Mouse (Mus musculus): Measurements from ENCODE around the gene Adra1d. TPM values are rescaled to one million over a fixed set of nuclear protein-coding genes. Genes with fewer than 3 reads are reported as not detected.

The Adra1d gene
- polyA plus RNA-seq, 1 experiment: not detected

GRCm38 (mm10) chr2:131557896-131558295, 4.2 kb downstream of the Adra1d start:
- peak overlapping the region; percentile 16 for H3K4me3 ChIP-seq (ENCODE audit: insufficient read depth, low read depth, low read length)

GRCm38 (mm10) chr2:131552736-131553400, 9.2 kb downstream of the Adra1d start:
- Histone ChIP-seq H3K4me3 (ENCODE audit: insufficient read depth, low read depth, low read length) (no peak overlapping the region), H3K4me1 (ENCODE audit: control insufficient read depth, insufficient read depth, low read length) (peaks cover 37% of the 10 kb centered on the region), H3K27ac (ENCODE audit: insufficient read depth, low read depth, low read length) (no peak overlapping the region)
- 21% methylated on average over 9 of the region's 9 CpGs for WGBS
- TF ChIP-seq CTCF (IDR thresholded peaks at IDR 0.05; ENCODE audit: insufficient read depth, low read depth, low read length) (no peak), POLR2A (IDR thresholded peaks at IDR 0.05; ENCODE audit: insufficient read depth, low read depth, low read length) (no peak)

More at GRCm38 (mm10) chr2:131557896-131558295, 4.2 kb downstream of the Adra1d start:
- peaks cover 32% of the 10 kb centered on the region for H3K4me1 ChIP-seq (ENCODE audit: control insufficient read depth, insufficient read depth, low read length)
- TF ChIP-seq CTCF (IDR thresholded peaks at IDR 0.05; ENCODE audit: insufficient read depth, low read depth, low read length) (no peak), POLR2A (IDR thresholded peaks at IDR 0.05; ENCODE audit: insufficient read depth, low read depth, low read length) (no peak)
- no peak overlapping the region for H3K27ac ChIP-seq (ENCODE audit: insufficient read depth, low read depth, low read length)
- 77% methylated on average over 2 of the region's 2 CpGs for WGBS

GRCm38 (mm10) chr2:131551701-131552620, 10.1 kb downstream of the Adra1d start:
- H3K27ac ChIP-seq (ENCODE audit: insufficient read depth, low read depth, low read length): no peak overlapping the region
- H3K4me1 ChIP-seq (ENCODE audit: control insufficient read depth, insufficient read depth, low read length): peaks cover 40% of the 10 kb centered on the region
- TF ChIP-seq POLR2A (IDR thresholded peaks at IDR 0.05; ENCODE audit: insufficient read depth, low read depth, low read length) (no peak), CTCF (IDR thresholded peaks at IDR 0.05; ENCODE audit: insufficient read depth, low read depth, low read length) (no peak)
- 59% methylated on average over 7 of the region's 7 CpGs for WGBS
- no peak overlapping the region for H3K4me3 ChIP-seq (ENCODE audit: insufficient read depth, low read depth, low read length)

GRCm38 (mm10) chr2:131550906-131551305, 11.2 kb downstream of the Adra1d start:
- WGBS: 84% methylated on average over 2 of the region's 2 CpGs
- Histone ChIP-seq H3K4me1 (ENCODE audit: control insufficient read depth, insufficient read depth, low read length) (peaks cover 42% of the 10 kb centered on the region), H3K27ac (ENCODE audit: insufficient read depth, low read depth, low read length) (no peak overlapping the region), H3K4me3 (ENCODE audit: insufficient read depth, low read depth, low read length) (no peak overlapping the region)
- no peak for TF ChIP-seq CTCF (IDR thresholded peaks at IDR 0.05; ENCODE audit: insufficient read depth, low read depth, low read length)
- TF ChIP-seq POLR2A (IDR thresholded peaks at IDR 0.05; ENCODE audit: insufficient read depth, low read depth, low read length): no peak

GRCm38 (mm10) chr2:131550474-131550873, 11.6 kb downstream of the Adra1d start:
- TF ChIP-seq CTCF (IDR thresholded peaks at IDR 0.05; ENCODE audit: insufficient read depth, low read depth, low read length): no peak
- no peak for TF ChIP-seq POLR2A (IDR thresholded peaks at IDR 0.05; ENCODE audit: insufficient read depth, low read depth, low read length)
- WGBS: 71% methylated on average over 2 of the region's 2 CpGs
- no peak overlapping the region for H3K27ac ChIP-seq (ENCODE audit: insufficient read depth, low read depth, low read length)
- no peak overlapping the region for H3K4me3 ChIP-seq (ENCODE audit: insufficient read depth, low read depth, low read length)
- H3K4me1 ChIP-seq (ENCODE audit: control insufficient read depth, insufficient read depth, low read length): peaks cover 46% of the 10 kb centered on the region

- WGBS: 76% methylated on average over 5 of the region's 5 CpGs
- no peak overlapping the region for H3K27ac ChIP-seq (ENCODE audit: insufficient read depth, low read depth, low read length)
- TF ChIP-seq POLR2A (IDR thresholded peaks at IDR 0.05; ENCODE audit: insufficient read depth, low read depth, low read length): no peak
- TF ChIP-seq CTCF (IDR thresholded peaks at IDR 0.05; ENCODE audit: insufficient read depth, low read depth, low read length): no peak
- peaks cover 43% of the 10 kb centered on the region for H3K4me1 ChIP-seq (ENCODE audit: control insufficient read depth, insufficient read depth, low read length)
- no peak overlapping the region for H3K4me3 ChIP-seq (ENCODE audit: insufficient read depth, low read depth, low read length)
Measured at GRCm38 (mm10) chr2:131549090-131549489, 13.0 kb downstream of the Adra1d start.

- peaks cover 39% of the 10 kb centered on the region for H3K4me1 ChIP-seq (ENCODE audit: control insufficient read depth, insufficient read depth, low read length)
- no peak overlapping the region for H3K4me3 ChIP-seq (ENCODE audit: insufficient read depth, low read depth, low read length)
- H3K27ac ChIP-seq (ENCODE audit: insufficient read depth, low read depth, low read length): no peak overlapping the region
- 71% methylated on average over 2 of the region's 2 CpGs for WGBS
- TF ChIP-seq POLR2A (IDR thresholded peaks at IDR 0.05; ENCODE audit: insufficient read depth, low read depth, low read length): no peak
- TF ChIP-seq CTCF (IDR thresholded peaks at IDR 0.05; ENCODE audit: insufficient read depth, low read depth, low read length): no peak
Measured at GRCm38 (mm10) chr2:131548330-131548729, 13.8 kb downstream of the Adra1d start.

GRCm38 (mm10) chr2:131546745-131547408, 15.2 kb downstream of the Adra1d start:
- Histone ChIP-seq H3K4me3 (ENCODE audit: insufficient read depth, low read depth, low read length) (no peak overlapping the region), H3K4me1 (ENCODE audit: control insufficient read depth, insufficient read depth, low read length) (peaks cover 26% of the 10 kb centered on the region), H3K27ac (ENCODE audit: insufficient read depth, low read depth, low read length) (no peak overlapping the region)
- 16% methylated on average over 19 of the region's 19 CpGs for WGBS
- no peak for TF ChIP-seq POLR2A (IDR thresholded peaks at IDR 0.05; ENCODE audit: insufficient read depth, low read depth, low read length)
- TF ChIP-seq CTCF (IDR thresholded peaks at IDR 0.05; ENCODE audit: insufficient read depth, low read depth, low read length): no peak
